Mouse (Mus musculus) limb, embryonic 11.5 days (tissue): ENCODE results near the gene 1700015G11Rik. TPM values are rescaled to one million over a fixed set of nuclear protein-coding genes. Genes with fewer than 3 reads are reported as not detected.

Experiments
- ATAC-seq: fragments of 200-750 bp; cut with Nextera tagmentation; 2 replicates; pipeline ENCODE4 v1.8.0; 2017; ENCODE audit warnings: low read depth; ENCODE audit not compliant: insufficient number of reproducible peaks, low FRiP score, low TSS enrichment
- DNase-seq: peaks from one replicate; pipeline ENCODE4 v3.0.0-alpha.2; 2015; ENCODE audit warnings: low spot score
- H3K27ac ChIP-seq: fragments of 300-500 bp; sonication (generic); replicated peaks from 2 replicates; pipeline ENCODE4 v1.5.1; 2014; ENCODE audit warnings: low read depth, mild to moderate bottlenecking, low read length
- H3K27me3 ChIP-seq: fragments of 300-500 bp; sonication (generic); 2 replicates; pipeline ENCODE4 v1.6.1; 2014; ENCODE audit warnings: mild to moderate bottlenecking, low read length, mixed read lengths; ENCODE audit not compliant: control insufficient read depth, insufficient read depth
- H3K36me3 ChIP-seq: fragments of 300-500 bp; sonication (generic); 2 replicates; pipeline ENCODE4 v1.6.1; 2014; ENCODE audit warnings: mild to moderate bottlenecking, low read length, moderate library complexity, mixed read lengths; ENCODE audit not compliant: control insufficient read depth, insufficient read depth
- H3K4me1 ChIP-seq: fragments of 300-500 bp; sonication (generic); 2 replicates; pipeline ENCODE4 v1.6.1; 2014; ENCODE audit warnings: low read length, mixed read lengths; ENCODE audit not compliant: control insufficient read depth, insufficient read depth
- H3K4me2 ChIP-seq: fragments of 300-500 bp; sonication (generic); 2 replicates; pipeline ENCODE4 v1.6.1; 2014; ENCODE audit warnings: low read depth, mild to moderate bottlenecking, moderate library complexity; ENCODE audit not compliant: severe bottlenecking
- H3K4me3 ChIP-seq: fragments of 300-500 bp; sonication (generic); 2 replicates; pipeline ENCODE4 v1.5.1; 2014; ENCODE audit warnings: low read depth, low read length
- H3K9ac ChIP-seq: fragments of 300-500 bp; sonication (generic); 2 replicates; pipeline ENCODE4 v1.6.1; 2014; ENCODE audit warnings: mild to moderate bottlenecking, low read length
- H3K9me3 ChIP-seq: fragments of 300-500 bp; sonication (generic); 2 replicates; pipeline ENCODE4 v1.6.1; 2016; ENCODE audit warnings: low read length; ENCODE audit not compliant: control insufficient read depth
- WGBS: fragments of 180-500 bp; shearing (Covaris S2); extraction: QIAGEN DNeasy Blood & Tissue Kit; methylation state at CpG from one replicate; pipeline ENCODE4 v1.1.7; 2014; 5-methylcytosine and 5-hydroxymethylcytosine counted together
- polyA plus RNA-seq: library from polyadenylated mRNA; unstranded; fragments of >200 nt; fragmentation: Nextera tagmentation; extraction: Ambion mirVana; gene quantifications from 2 replicates; pipeline ENCODE4 v1.2.1, GENCODE M21; 2014

1700015G11Rik gene
- polyA plus RNA-seq, 1 experiment from 2014 or later = not detected

DNA sequence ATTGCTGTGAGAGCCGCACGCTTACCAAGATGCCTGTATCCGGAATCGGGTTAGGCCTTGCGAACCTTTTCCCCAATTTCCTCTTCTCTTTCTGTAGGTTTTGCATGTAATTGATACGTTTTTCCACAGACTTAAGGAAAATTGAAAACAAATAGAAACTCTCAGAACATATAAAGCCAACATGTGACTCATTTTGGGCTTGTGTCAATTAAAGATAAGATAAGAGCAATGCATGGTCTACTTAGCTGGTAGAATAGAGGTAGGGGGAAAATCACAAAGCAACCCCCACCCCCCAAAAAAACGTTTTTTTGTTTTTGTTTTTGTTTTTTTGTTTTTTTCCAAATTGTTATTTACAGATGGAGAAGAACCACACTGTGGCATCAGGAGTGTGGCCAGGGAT lies 2.1 kb downstream of the 1700015G11Rik start:
- 82% methylated on average over 7 of the region's 7 CpGs for WGBS

DNA sequence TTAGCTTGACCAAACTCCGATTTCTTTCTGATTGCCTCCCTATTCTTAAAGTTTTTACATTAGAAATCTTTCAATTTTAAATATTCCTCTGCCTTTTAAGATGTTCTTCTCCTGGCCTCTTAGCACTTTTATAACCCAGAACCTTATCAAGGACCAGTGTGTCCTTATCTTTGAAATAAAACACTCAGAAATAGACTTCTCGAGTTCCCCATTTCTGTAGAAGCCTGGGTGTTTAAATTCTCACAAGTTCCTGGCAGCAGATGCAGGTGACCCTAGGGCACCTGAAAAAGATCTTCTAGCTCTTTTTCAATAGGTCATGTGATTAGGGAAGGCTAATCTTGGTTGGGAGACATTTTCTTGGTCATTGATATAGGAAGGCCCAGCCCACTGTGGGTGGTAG lies 8.4 kb downstream of the 1700015G11Rik start:
- Histone ChIP-seq H3K27me3 (peaks cover 8% of the 10 kb centered on the region; the same call in 1 of the 2 replicates), H3K4me2 (no peak overlapping the region), H3K9me3 (no peaks in the 10 kb centered on the region), H3K36me3 (no peaks in the 10 kb centered on the region), H3K4me1 (no peaks in the 10 kb centered on the region), H3K4me3 (no peak overlapping the region), H3K27ac (no peak overlapping the region), H3K9ac (no peak overlapping the region)
- ATAC-seq (no peak), DNase-seq (no peak)
- 87% methylated on average over 2 of the region's 2 CpGs for WGBS

More for the DNA sequence above, 2.1 kb downstream of the 1700015G11Rik start:
- ATAC-seq (no peak), DNase-seq (no peak)
- H3K4me3 ChIP-seq = no peak overlapping the region
- H3K4me2 ChIP-seq = no peak overlapping the region
- no peaks in the 10 kb centered on the region for H3K36me3 ChIP-seq
- no peaks in the 10 kb centered on the region for H3K9me3 ChIP-seq
- H3K4me1 ChIP-seq = no peaks in the 10 kb centered on the region
- H3K27me3 ChIP-seq = no peaks in the 10 kb centered on the region
- no peak overlapping the region for H3K9ac ChIP-seq
- H3K27ac ChIP-seq = no peak overlapping the region

DNA sequence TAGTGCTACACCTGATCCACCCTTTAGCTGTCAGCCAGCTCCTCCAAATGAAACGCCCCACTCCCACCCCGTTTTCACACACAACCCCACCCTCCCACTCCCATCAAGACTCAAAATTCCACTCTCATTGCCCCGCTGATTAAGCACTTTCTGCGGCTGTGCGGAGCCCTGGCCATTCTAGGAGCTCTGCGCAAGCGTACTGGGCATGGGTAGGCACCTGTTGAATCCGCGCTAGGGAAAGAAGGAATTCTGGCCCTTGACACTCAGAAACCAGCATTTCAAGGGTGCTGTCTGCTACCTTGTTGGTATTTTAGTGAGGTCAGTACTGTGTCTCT lies 9.3 kb downstream of the 1700015G11Rik start:
- Histone ChIP-seq H3K9ac (no peak overlapping the region), H3K27ac (no peak overlapping the region), H3K4me2 (peak overlapping the region; percentile 52), H3K27me3 (peaks cover 8% of the 10 kb centered on the region; the same call in 1 of the 2 replicates), H3K36me3 (no peaks in the 10 kb centered on the region), H3K4me3 (peak overlapping the region; percentile 45), H3K4me1 (no peaks in the 10 kb centered on the region), H3K9me3 (no peaks in the 10 kb centered on the region)
- ATAC-seq (no peak), DNase-seq (no peak)
- WGBS = 4% methylated on average over 9 of the region's 9 CpGs

DNA sequence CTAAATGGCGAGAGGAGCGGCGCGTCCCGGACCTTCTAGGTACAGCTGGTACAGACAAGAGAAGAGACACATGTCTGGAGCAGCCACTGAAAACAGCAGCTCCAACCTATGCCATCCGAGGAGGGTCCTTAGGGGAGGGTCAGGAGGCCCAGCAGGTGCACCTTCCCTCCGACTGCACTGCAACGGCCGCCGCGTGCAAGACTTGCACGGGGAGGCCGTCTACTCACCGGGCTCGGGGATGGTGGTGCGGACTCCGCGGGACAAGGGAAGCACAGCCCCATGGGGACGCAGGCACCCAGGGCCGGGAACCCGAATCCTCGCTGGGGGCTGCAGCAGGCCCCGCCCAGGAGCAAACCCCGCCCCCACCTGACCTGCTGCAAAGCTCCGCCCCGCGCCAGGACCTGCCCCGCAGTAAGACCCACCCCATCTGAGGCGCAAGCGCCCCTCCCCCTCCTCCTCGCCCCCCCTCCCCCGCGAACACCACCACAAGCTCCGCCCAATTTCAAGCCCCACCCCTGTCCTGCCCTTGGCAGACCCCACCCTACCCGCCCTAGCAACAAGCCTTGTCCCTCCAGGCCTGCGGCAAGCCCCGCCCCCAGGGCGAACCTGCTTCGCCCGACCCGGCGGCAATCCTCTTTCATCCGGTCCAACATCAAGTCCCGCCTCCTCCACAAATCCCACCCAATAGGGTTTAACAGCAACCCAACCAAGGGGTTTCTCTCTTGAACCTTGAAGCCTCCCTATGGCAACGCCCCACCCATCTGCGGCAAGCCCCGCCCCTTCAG lies 9.8 kb downstream of the 1700015G11Rik start, which contains the start of gene Svip:
Gene Svip (minus strand): TSS at position 508 of the 785 bp plus-strand sequence.
- DNase-seq (peak; percentile 84), ATAC-seq (peak; percentile 93)
- WGBS = under 1% methylated on average over 41 of the region's 47 CpGs
- Histone ChIP-seq H3K9me3 (no peaks in the 10 kb centered on the region), H3K9ac (no peak within 1 kb of the TSS), H3K36me3 (no peaks in the 10 kb centered on the region), H3K4me1 (no peaks in the 10 kb centered on the region), H3K27ac (no peak within 1 kb of the TSS), H3K27me3 (peaks cover 8% of the 10 kb centered on the region; the same call in 1 of the 2 replicates), H3K4me3 (peak within 1 kb of the TSS; percentile 45), H3K4me2 (peak within 1 kb of the TSS; percentile 52)

DNA sequence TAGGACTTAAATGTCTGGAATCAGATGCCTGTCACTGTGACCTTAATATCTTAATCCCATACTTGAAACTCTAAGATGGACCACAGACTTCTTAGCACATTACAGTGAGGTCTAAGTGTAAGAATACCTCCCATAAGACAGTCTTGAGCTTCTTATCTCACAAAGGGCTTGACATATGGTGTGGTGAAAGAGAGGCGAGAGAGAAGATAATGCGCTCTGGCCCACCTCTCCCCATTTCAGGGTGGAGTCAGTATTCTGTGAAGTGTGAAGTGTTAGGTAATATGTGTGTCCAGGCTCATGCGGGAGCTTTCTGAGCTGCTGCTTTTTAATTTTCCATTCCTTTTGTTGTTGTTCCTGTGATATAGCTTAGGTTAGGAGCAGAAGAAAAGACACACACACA lies 24.5 kb downstream of the 1700015G11Rik start:
- no peaks in the 10 kb centered on the region for H3K9me3 ChIP-seq
- H3K4me1 ChIP-seq = no peaks in the 10 kb centered on the region
- no peak overlapping the region for H3K4me2 ChIP-seq
- H3K27ac ChIP-seq = no peak overlapping the region
- no peak overlapping the region for H3K9ac ChIP-seq
- no peak for ATAC-seq
- H3K4me3 ChIP-seq = no peak overlapping the region
- WGBS = 75% methylated on average over 3 of the region's 3 CpGs
- no peaks in the 10 kb centered on the region for H3K27me3 ChIP-seq
- DNase-seq = no peak
- no peaks in the 10 kb centered on the region for H3K36me3 ChIP-seq

DNA sequence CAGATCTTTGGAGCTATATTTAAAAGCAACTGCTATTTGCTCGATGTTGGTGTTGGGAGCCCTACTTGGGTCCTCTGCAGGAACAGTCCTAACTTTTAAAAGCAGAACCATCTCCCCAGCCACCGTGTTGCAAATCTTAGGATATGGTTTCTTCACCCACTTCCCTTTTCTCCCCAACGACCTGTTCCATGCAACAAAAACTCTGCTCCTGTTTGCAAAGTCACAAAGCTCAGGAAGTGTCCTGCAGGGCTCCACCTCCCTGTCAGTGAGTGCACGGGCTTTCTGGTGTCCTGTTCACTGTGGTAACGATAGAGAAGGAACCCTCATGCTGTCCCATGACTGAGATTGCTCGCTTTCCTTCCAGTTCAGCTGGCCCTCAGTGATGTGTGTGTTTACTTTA lies 28.6 kb downstream of the 1700015G11Rik start:
- no peak overlapping the region for H3K27ac ChIP-seq
- H3K36me3 ChIP-seq = no peaks in the 10 kb centered on the region
- H3K4me3 ChIP-seq = no peak overlapping the region
- H3K4me1 ChIP-seq = no peaks in the 10 kb centered on the region
- WGBS = 64% methylated on average over 6 of the region's 6 CpGs
- DNase-seq = no peak
- no peak for ATAC-seq
- H3K4me2 ChIP-seq = no peak overlapping the region
- no peaks in the 10 kb centered on the region for H3K27me3 ChIP-seq
- H3K9ac ChIP-seq = no peak overlapping the region
- no peaks in the 10 kb centered on the region for H3K9me3 ChIP-seq

DNA sequence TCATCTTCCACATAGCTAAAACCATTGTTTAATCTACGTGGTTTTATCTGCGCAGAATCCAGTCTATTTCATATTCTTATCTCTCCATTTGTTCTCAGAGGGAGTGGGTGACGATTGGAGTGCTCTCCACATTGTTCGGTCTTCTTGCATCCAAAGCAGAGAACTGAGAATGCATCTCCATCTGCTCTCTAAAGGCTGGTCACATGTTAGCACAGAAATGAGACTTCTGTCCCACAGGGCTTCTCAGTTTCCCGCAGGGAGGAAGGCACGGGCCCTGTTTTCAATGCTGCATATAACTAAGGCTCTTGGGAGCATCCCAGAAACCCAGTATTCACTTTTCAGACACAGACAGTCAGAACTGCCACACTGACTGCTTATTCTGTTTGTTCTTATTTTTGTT lies 29.8 kb downstream of the 1700015G11Rik start:
- no peaks in the 10 kb centered on the region for H3K27me3 ChIP-seq
- no peak overlapping the region for H3K9ac ChIP-seq
- H3K4me1 ChIP-seq = no peaks in the 10 kb centered on the region
- ATAC-seq (no peak), DNase-seq (no peak)
- 89% methylated on average over 6 of the region's 6 CpGs for WGBS
- H3K4me2 ChIP-seq = no peak overlapping the region
- H3K4me3 ChIP-seq = no peak overlapping the region
- H3K27ac ChIP-seq = no peak overlapping the region
- no peaks in the 10 kb centered on the region for H3K36me3 ChIP-seq
- H3K9me3 ChIP-seq = no peaks in the 10 kb centered on the region

DNA sequence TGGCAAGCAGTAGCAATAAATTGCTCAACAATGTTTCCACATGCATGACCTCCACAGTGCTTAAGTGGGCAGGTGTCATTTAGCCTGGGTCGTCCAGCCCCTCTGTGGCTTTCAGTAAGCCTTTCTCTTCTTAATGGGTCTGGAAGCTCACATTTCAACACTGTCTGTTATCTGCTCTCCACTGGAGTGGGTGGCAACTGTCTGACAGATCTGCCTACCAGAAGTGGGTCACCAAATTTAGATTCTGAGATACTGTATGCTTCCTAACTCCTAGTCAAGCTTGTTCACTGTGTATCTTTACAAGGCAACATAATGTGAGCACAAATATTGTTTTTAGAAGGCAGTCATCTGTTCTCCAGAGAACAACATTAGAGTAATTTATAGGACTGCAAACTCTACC lies 33.2 kb downstream of the 1700015G11Rik start:
- H3K4me1 ChIP-seq = no peaks in the 10 kb centered on the region
- no peak overlapping the region for H3K9ac ChIP-seq
- 26% methylated on average over 1 of the region's 1 CpGs for WGBS
- H3K9me3 ChIP-seq = no peaks in the 10 kb centered on the region
- no peak for ATAC-seq
- no peak overlapping the region for H3K4me2 ChIP-seq
- no peaks in the 10 kb centered on the region for H3K27me3 ChIP-seq
- H3K27ac ChIP-seq = no peak overlapping the region
- H3K4me3 ChIP-seq = no peak overlapping the region
- no peak for DNase-seq
- no peaks in the 10 kb centered on the region for H3K36me3 ChIP-seq

DNA sequence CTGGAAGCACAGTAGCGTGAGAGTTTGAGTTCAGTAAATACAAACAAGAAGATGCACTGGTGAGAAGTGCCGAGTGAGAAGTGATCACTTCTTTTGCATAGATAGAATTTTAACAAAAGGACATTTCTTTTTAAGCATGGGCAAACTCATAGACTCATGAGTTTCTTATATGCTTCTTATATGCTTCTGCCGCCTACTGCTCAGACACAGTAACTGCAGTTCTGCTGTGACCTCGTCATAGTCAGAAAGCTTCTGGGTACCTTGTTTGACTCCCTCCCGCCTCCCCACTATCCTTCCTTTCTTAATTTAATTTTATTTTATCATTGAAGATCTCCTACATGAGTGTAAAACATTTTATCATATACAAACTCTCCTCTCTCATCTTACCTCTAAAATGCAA lies 36.3 kb downstream of the 1700015G11Rik start:
- no peaks in the 10 kb centered on the region for H3K4me1 ChIP-seq
- no peak overlapping the region for H3K4me3 ChIP-seq
- no peaks in the 10 kb centered on the region for H3K27me3 ChIP-seq
- ATAC-seq = no peak
- H3K27ac ChIP-seq = no peak overlapping the region
- 39% methylated on average over 5 of the region's 5 CpGs for WGBS
- no peak overlapping the region for H3K4me2 ChIP-seq
- H3K9ac ChIP-seq = no peak overlapping the region
- no peaks in the 10 kb centered on the region for H3K9me3 ChIP-seq
- DNase-seq = no peak
- no peaks in the 10 kb centered on the region for H3K36me3 ChIP-seq
